Mouse (Mus musculus): ENCODE measurements at regions not wholly inside any gene's neighbourhood (a gene's known extent, or its start where the extent isn't known, plus 50 kb on each side); places are given as distances from the start of the nearest gene placed in this dataset.

DNA sequence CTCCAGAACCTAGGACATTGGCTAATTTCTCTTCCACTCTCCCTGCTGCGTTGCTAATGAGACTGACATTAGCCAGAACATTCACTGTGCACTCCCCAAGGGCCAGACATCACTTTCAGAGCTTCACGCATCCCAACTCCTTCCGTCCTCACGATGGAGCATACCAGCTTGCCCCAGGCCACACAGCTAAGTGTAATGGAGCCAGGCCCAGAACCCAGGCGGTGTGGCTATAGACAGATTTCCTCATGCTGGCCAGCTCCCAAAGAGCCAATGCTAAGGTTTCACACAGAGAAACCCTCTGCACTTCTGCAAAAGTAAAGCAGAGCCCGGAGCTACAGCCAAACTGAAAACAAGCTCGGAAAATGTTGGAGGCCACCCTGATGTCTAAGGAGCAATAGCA, 139.1 kb downstream of the Vegfa start:
- DNase-seq (ENCODE audit: low read depth, low spot score) = no peak

DNA sequence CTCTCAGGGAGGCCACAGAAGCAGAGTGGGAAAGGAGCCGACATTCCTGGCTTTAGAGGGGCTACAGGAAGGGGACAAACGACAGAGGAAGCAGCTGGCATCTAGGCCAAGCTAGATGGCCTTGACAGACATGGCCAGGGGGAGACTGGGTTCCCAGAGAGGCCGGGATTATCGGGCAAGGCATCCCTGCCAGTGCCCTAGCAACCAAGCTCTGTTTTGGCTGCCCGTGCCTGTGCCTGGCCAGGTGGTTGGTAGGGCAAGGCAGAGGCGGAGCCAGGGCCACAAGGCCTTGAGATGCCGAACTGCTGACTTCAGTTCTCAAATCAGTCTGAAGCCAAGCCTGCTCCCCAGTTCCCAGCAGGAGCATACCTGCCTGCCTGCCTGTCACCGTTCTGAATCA, 142.7 kb downstream of the Vegfa start:
- no peak for DNase-seq (ENCODE audit: low read depth, low spot score)

DNA sequence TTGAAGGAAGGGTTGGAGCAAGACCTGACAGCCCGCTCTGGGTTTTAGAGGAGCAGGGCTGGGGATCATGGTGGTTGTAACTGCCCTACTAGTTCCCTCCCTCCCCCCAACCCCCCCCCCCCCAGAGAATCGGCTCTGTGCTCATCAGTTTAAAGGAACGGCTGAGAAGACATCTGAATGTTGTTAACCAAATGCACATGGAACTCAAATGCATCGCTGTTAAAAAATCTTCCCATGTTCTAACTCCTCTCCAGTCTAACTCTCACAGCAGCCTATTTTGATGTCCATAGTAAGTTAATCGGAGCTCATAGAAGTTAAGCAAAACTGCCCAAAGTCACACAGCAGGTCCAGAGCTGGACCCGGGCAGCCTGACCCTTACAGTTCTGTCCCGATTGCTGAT, 143.1 kb downstream of the Vegfa start:
- DNase-seq (ENCODE audit: low read depth, low spot score) = no peak

DNA sequence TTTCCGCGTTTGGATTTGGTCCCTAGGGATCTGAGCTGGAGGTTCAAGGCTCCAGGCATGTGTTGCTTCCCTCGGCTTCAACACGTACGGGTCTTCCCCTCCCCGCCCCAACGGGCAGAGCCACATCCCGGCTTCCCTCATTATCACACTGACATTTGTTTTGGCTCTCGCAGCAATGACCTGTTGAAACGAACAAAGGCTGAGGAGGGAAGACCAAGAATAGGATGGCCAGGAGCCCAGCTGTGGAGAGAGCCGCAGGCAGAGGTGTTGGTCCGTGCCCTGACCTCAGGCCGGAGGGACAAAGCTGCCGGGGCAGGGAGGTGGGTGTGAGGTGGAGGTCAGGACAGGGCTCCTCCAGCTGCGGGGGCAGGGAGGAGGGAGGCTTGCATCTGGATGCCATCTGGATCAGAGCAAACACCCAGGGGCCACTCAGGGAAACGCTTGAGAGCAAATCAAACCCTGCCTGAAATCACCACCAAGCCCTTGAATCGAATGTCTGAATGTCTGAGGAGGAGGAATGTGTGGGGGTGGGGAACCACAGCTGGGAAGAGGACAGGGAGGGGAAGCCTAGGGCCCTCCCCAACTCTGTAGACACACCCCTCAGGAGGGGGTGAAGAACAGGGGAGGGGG, 145.6 kb downstream of the Vegfa start:
- no peak for DNase-seq (ENCODE audit: low read depth, low spot score)

DNA sequence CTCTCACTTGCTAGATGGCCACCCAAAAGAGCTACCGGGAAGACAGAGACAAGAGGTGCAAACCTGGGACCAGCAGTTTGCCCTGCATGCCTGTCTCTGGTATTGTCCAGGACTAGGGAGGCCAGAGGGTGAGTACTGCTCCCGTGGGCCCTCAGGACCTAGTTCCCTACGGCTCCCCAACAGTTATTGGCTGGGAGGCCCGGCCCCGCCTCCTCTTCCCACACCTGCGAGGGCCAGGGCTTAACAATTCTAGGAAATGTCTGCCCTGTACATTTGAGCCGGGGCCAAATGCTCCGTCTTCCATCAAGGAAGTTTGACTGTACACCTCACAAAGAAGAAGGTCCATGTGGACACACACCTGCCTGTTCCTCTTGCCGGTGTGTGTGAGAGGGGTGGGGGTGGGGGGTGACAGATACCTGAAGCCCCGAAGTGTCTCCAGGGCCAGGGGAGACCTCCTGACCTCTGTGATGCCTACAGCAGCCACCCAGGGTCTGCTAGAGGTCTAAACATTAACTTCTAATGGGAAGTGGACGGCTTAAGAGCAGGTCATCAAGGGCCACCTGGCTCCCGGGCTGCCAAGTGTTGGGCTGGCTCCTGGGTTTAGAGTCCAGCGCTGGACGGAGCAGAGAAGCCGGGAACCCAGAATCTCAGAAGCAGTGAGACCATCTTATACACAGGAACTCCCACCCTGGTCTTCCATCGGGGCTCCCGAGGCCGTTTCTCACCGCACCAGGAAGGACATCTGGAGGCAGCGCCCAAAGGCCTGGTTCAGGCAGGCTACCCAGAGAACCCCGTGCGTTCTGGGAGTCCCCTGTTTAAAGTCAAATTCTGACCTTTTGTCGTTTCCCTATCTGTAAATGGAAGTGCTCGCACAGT, 146.5 kb downstream of the Vegfa start:
- no peak for DNase-seq (ENCODE audit: low read depth, low spot score)

DNA sequence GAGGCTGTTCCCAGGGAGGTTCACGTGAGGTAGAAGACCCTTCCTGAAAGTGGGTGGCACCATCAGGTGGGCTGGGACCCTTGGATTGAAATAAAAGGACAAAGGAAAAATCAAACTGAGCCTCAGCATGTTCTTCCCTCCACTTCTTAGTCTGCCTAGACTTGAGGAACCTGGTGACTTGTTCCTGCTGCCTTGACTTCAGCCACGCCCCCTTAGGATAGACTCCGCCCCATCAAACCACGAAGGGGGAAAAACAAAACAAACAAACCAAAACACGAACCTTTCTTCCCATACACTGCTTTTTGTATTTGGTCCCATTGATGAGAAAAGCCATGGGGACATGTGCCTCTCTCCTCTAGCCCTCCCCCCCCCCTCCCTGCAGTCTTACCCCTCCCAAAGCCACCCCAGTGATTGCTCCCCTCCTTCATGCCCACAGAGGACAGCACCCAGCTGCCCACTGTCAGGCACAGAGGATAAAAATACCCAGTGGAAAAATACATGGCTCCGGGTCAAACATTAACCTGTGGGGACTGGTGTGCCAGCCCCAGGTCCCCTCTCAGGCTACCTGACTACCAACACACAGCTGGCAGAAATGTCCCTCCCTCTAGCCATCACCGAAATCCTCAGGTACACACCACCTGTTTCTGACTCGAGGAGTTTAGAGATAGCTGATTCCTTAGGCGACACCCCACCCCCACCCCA, 148.0 kb downstream of the Vegfa start:
- no peak for DNase-seq (ENCODE audit: low read depth, low spot score)

DNA sequence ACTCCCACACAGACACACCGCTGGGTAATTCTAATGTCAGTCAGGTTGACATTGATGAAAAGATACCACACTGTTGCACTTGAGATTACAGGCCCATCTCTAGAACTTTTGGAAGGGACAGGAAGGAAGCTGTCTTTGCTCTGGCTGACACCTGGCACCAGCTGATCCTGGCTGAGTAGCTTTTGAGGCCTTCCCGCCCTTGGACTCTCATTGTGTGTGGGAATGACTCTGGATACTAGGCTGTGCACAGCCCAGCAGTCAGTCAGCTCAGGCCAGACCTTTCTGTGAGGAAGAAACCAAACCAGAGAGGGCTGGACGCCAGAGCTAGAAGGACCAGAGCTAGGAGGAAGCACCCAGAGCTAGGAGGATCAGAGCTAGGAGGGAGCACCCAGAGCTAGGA, 149.0 kb upstream of the 1600014C23Rik start:
- no peak for DNase-seq (ENCODE audit: low read depth, low spot score)

DNA sequence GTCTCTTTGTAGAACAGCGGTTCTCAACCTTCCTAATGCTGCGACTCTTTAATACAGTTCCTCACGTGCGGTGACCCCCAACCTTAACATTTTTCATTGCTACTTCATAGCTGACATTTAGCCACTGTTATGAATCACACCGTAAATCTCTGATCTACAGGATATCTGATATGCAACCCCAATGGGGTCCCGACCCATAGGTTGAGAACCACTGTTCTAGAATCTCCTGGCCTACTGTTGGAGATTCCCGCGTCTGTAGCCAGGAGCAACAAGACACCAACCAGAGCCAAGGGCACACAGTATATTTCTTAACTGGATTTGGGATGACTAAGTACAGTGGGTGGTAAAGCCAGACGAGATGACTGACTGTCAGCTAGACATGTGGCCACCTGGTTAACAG, 147.6 kb upstream of the 1600014C23Rik start:
- DNase-seq (ENCODE audit: low read depth, low spot score) = no peak

DNA sequence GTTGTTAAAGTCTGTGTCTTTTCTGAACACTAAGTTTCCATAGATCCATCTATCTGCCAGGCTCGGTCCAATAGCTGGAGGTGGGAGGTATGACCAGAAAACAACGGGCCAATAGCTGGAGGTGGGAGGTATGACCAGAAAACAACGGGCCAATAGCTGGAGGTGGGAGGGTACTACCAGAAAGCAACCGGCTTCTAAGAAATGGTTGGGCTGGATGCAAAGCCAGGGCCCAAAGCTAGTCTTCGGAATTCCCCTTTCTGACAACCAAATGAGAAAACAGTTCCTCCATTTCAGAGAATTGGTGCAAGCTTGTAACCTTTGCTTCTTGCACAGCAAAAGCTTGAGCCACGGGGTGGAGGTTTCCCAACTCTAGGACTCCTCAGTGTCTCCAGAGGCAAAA, 147.1 kb upstream of the 1600014C23Rik start:
- DNase-seq (ENCODE audit: low read depth, low spot score) = no peak

DNA sequence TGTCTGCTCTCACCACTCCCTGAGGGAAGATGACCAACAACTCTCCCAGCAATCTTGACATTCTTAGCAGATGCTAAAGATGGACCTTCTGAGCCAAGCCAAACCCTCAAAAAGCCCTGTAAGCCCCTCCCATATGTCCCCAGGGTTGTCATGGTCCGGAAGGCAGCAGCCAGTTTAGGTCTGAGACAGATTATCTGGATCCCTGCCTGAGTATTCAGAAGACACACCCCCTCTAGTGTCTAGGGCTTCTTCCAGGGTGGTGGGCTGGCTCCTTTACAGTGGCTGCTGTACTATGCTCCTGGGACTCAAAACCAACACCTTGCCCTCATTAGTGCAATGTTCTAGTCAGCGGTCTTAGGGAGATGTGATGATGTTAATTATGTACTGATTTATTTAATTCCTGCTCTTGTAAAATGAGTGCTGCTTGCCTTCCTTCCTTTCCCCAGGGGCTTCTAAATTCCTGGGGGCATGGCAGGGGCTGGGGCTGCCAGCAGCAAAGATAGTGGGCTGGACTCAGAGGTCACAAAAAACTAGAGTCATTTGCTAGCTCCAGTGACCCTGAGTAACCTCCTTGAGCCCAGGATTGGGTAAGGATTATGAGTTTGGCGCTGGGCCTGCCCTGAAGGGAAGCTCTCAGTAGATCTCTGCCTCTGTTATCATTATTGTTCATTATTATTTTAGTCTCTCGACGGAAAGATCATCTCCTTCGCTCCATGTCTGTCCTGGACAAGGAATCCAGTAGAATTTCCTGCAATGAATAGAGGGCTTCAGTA, 146.0 kb upstream of the 1600014C23Rik start:
- DNase-seq (ENCODE audit: low read depth, low spot score) = no peak

DNA sequence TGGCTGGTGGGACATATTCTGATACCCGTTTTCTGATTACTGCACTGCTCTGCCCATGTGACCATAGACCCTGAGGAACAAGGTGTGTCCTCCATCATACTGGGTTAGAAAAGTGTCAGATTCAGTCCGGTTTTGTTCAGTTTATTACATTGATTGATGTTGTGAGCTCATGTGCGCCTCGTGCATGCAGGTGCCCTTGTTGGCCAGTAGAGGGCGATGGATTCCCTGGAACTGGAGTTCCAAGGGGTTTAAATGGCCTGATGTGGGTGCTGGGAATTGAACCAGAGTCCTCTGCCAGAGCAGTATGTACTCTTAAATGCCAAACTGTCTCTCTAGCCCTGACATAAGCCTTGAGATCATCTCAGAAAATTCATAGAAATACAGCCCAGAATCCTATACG, 144.8 kb upstream of the 1600014C23Rik start:
- DNase-seq (ENCODE audit: low read depth, low spot score) = no peak

DNA sequence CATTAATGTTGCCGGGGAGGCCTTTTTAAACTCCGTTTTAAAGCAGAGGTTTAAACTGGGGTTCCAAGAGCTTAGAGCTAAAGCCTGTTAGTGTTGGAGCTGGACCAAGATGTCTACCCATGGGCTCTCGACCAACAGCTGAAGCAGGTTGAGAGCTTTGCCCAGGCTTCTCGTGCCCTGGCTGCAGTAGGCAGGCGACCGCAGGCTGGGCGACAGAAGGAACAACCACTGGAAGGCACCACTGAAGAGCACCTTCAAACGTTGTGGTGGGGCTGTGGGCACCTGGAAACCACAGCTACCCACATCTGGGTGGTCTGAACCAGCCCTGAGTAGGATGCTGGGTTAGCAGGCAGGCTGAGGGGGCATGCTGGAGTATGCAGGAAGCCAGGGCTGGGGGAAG, 141.7 kb upstream of the 1600014C23Rik start:
- no peak for DNase-seq (ENCODE audit: low read depth, low spot score)

DNA sequence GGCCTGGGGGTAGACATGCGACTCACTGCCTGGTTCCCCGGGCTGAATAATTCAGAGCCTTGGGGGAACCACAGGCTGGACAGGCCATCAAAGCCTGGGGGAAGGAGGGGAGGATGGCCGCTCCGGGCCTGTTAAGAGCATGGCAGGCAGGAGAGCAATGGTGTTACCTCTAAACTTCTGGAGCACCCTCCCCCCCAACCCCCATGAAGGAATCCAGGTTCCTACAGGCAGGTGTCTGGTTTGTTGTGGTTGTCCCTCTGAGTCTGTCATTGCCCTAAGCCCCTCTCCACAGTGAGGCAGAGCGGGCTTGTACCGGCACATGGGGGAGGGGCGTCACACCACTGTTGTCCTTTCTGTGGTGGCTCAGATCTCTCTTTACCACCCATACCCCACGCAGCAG, 140.4 kb upstream of the 1600014C23Rik start:
- no peak for DNase-seq (ENCODE audit: low read depth, low spot score)

DNA sequence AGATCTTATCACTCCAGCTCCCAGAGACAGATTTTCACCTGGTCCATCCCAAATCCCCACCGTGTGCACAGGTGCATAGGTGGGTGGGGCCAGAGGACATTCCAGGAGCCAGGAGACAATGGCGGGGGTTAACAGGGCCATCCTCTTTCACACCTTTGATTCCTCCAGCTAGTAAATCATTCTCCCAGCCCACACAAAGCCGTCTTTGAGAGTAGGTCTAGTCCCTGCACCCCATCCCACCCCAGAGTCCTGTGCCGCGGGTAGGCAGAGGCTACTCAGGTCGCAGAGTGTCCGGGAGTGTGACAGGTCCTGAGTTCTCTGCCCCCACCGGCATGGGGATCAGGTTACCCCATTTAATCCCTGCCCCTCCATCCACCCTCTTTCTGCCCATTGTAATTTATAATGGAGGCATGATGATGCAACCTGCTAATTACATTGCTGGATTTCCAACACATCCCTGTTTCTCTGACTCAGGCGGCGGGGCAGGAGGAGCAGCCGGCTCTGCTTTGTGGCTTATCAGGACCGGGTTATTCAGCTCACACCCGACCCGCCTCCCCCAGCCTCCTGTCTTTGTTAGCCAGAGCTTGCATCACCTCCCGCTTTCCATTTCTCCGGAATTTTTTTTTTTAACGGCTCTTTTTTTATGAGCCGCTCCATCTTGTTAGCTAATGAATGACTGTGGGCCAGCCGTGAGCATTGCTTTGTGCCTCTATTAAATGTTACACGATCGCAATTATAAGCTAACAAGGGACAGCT, 139.7 kb upstream of the 1600014C23Rik start:
- DNase-seq (ENCODE audit: low read depth, low spot score) = no peak

DNA sequence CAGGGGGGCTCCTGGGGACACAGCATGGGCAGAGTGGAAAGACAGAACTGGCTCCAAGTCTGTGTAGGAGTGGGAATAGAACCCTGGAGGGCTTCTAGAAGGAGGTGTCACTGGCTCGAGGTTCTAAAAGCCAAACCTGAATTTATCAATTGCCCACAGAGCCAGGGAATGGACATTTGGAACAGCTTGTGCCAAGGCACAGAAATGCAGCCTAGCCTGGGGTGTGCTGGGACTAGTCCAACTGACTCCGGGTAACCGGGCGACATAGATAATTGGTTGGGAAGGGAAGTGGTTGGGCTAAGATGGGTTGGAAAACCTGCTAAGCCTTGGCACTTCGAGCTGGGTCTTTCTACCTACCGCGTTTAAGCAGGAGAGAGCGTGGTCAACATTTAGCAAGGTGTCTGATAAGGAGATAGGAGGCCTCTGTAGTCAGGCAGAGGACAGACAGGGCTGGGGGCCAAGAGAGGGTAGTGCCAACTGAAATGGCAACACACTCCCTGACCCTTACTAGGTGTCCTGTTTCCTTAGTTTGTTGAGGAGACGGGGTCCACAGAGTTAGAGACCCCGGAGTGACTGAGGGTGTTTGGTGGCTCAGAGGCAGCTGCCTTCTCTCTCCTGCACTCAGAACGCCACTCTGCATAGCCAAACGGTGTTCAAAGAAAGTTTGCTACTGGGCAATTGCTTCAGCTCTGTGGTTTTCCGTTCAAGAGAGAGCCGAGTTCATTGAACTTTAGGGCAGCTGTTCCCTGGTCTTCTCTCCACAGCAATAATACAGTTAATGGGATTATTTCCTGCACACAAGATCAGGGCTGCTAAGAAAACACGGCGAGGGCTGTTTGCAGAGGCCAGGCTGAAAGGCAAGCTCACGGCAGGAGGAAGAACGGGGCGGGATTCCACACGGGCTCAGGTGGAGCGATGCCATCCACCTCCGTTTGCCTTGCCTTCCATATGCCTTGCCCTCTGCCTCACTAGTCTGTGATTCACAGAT, 138.3 kb upstream of the 1600014C23Rik start:
- peak; percentile 71 for DNase-seq (ENCODE audit: low read depth, low spot score)

DNA sequence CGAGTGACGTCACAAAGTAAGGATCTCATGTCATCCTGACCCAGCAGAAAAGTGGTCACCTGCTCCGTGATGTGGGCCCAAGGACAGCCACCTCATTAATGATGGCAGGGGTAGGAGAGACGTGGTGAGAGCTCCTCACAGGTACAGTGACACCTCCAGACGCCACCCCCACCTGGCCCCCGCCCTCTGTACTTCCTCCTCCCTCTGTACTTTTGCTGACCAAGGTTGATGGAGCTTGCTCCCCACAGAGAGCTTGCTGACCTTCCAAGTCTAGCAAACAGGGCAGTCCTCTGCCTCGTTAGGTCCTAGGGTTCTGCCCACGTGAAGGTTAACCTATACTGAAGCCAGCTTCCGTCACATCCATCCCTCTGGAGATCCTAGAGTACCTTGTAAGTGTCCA, 137.4 kb upstream of the 1600014C23Rik start:
- DNase-seq (ENCODE audit: low read depth, low spot score) = no peak

DNA sequence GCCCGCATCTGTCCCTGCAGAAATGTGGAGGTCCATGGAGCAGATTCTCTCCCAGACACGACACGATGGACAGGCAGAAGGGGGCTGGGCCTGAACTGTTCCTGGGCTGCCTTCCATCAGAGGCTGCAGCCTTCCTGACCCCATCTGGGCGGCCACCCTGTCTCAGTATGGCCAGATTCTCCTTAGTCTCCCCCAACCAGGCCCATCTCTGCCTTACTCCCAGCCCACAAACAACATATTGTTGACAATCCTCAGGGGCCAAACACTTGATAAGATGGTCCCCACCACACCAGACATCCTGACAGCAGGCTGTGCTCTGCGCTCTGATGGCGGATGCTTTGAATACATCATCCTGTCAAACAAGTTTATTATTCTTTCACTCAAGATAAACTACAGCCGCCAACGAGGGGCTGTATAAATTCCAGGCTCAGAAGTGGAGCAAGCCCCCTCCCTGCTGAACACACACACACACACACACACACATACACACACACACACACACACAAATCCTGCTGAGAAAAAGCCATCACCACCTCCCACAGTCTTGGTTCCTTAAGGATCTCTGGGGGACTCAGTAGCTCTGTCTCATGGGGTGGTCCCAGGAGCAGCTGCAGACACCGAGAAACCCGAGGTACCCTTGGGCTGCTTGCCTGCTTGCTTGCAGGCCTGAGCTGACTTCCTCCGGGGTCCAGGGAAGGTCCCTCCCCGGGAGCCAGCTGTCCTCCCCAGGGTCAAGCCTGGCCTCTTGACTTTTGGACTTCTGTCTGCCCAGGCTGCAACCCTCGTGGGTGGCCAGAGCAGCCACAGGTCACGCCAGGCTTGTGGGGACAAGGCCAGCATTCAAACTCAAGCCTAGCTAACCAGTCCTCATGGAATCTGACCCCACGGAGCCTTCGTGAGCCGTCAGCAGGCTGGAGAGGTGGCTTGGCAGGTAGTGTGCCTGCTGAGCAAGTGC, 135.6 kb upstream of the 1600014C23Rik start:
- no peak for DNase-seq (ENCODE audit: low read depth, low spot score)

DNA sequence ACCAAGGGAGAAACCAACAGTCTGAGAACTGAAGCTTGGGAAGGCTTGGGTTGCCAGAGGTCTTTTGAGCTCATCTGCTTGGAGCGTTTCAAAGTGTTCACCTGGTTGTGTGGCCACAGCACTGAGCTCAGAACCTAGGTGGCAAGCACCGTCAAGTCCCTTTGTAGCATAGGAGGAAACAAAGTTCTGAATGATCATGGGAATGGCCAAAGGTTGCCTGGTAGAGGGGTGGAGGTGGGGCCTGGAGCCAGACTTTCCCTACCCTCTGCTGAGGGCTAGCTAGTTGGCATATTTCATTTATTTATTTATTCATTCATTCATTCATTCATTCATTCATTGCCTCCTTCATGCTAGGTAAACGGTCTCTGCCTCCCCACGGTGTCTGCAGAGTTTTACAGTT, 134.9 kb upstream of the 1600014C23Rik start:
- DNase-seq (ENCODE audit: low read depth, low spot score) = no peak

DNA sequence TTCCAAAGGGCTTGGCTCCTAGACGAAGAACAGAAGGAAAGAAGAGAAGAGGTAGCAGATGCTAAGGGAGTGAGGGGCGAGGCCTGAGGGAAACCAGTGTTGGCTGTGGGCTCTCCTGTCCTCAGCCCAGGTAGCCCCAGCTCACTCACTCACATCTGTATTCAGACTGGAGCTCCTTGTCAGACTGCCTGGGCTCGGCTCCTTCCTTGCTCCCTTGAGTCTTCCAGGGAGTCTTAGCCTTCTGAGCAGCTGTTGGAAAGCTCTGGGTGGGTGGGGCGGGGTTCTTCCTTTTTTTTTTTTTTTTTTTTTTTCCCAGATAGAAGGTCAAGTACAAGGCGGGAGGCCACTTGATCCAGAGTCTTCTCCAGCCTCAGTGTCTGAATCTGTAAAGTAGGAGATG, 134.1 kb upstream of the 1600014C23Rik start:
- no peak for DNase-seq (ENCODE audit: low read depth, low spot score)

Data from retina, postnatal 7 days (tissue).